Mouse (Mus musculus) adrenal gland, adult (tissue): Measurements from ENCODE around the gene Mbd3l1.

Experiments used
- DNase-seq, 2 experiments: peaks; one replicate each; pipeline ENCODE4 v3.0.0; 2022 to 2023; ENCODE audit warnings: low spot score in 1 of 2; ENCODE audit not compliant: inconsistent age in 2 of 2

Mbd3l1 gene

GRCm38 (mm10) chr9:18478168-18478567, at the start of gene Mbd3l1, which contains the start of gene Zfp558:
Mbd3l1 (plus strand) TSS chr9:18478359.
Zfp558 (minus strand) TSS chr9:18478268.
- DNase-seq = no peak

- DNase-seq = no peak
Observed at GRCm38 (mm10) chr9:18430354-18430753, 47.8 kb upstream of the Mbd3l1 start, which contains the start of gene Mbd3l2. Mbd3l2 (plus strand) TSS chr9:18430654.

GRCm38 (mm10) chr9:18431687-18432086, 46.5 kb upstream of the Mbd3l1 start:
- no peak for DNase-seq

- no peak for DNase-seq
Observed at GRCm38 (mm10) chr9:18456520-18456919, 21.6 kb upstream of the Mbd3l1 start.

GRCm38 (mm10) chr9:18467350-18467749, 10.8 kb upstream of the Mbd3l1 start:
- no peak for DNase-seq

- DNase-seq = no peak
Observed at GRCm38 (mm10) chr9:18468005-18468404, 10.2 kb upstream of the Mbd3l1 start.

- peak; percentile 72 to 86 for DNase-seq
Observed at GRCm38 (mm10) chr9:18473324-18474128, 4.6 kb upstream of the Mbd3l1 start.

GRCm38 (mm10) chr9:18508098-18508497, 29.9 kb downstream of the Mbd3l1 start:
- no peak for DNase-seq
